Mouse (Mus musculus) lung, postnatal 0 days (tissue): ENCODE results near the gene Acer3.

Experiments
- CTCF ChIP-seq: IDR thresholded peaks from 2 replicates; pipeline ENCODE4 v1.5.1; 2016; ENCODE audit warnings: antibody characterized with exemption, mild to moderate bottlenecking
- EP300 ChIP-seq: IDR thresholded peaks from 2 replicates; pipeline ENCODE4 v1.6.1; 2016; ENCODE audit warnings: antibody characterized with exemption, mild to moderate bottlenecking, control low read depth

GRCm38 (mm10) chr7:98195151-98195801, 125.7 kb downstream of the Acer3 start:
- no peak for TF ChIP-seq CTCF
- TF ChIP-seq EP300 = no peak
